Mouse (Mus musculus): ENCODE results near the gene Kcnv2. TPM values are rescaled to one million over a fixed set of nuclear protein-coding genes. Genes with fewer than 3 reads are reported as not detected.

Kcnv2 gene
- polyA plus RNA-seq (2015; fragmentation: Nextera tagmentation; extraction: Ambion mirVana) = 0.02 TPM in 1 of 2 replicates, not detected in the other

DNA sequence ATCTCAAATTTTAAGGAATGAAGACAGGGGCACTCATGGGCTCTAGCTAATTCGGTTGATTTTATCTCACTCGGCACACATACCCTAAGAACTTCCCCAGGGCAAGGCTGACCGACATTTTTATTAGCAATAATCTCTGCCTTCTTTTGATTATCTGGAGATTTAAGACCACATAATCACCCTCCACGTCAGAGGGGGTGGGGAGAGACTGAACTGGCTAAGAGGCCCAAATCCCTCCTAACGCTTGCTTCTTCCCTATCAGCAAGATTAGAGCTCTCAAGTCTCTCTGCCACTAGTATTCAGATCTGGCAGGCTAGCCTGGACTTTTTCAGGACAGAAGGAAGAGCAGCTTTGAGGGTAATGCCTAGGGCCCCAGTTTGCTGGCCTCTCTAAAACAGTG lies at the start of gene Kcnv2:
Gene Kcnv2, plus strand, starts transcription at position 308 of the 400 bp plus-strand sequence.
- Histone ChIP-seq H3K9me3 (replicated peaks) (no peaks in the 10 kb centered on the region), H3K27me3 (no peaks in the 10 kb centered on the region), H3K4me3 (replicated peaks) (no peak within 1 kb of the TSS), H3K4me1 (replicated peaks) (no peaks in the 10 kb centered on the region), H3K27ac (no peak within 1 kb of the TSS), H3K9ac (no peak within 1 kb of the TSS), H3K36me3 (no peaks in the 10 kb centered on the region), H3K4me2 (no peak within 1 kb of the TSS)
- no peak for ATAC-seq (ENCODE audit: low read depth)
- WGBS (ENCODE audit: insufficient replicate concordance) = 39% methylated on average over 5 of the region's 5 CpGs
- no peak for DNase-seq

DNA sequence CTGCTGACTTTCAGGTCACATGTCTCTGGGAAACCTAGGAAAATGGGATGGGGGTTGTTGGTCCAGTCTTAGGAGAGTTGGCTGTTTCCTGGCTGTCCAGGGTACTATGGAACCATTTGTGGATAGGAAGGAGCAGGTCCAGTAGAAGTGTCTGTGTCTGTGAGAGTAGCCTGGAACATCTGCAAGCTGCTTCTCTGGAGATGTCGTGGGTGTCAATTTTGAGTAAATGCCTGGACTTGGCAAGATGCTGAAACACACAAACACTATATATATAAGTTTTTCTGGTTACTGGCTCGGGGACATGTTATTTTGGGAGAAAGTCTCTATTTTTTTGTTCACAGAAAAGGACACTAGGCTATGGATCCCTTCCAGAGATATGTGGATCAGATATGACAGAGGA lies 49.0 kb upstream of the Kcnv2 start:
- no peaks in the 10 kb centered on the region for H3K36me3 ChIP-seq
- DNase-seq = no peak
- H3K27me3 ChIP-seq = no peaks in the 10 kb centered on the region
- no peaks in the 10 kb centered on the region for H3K4me1 ChIP-seq (replicated peaks)
- ATAC-seq (ENCODE audit: low read depth) = no peak
- WGBS (ENCODE audit: insufficient replicate concordance) = 48% methylated on average over 2 of the region's 2 CpGs
- H3K4me2 ChIP-seq = no peak overlapping the region
- no peak overlapping the region for H3K27ac ChIP-seq
- H3K9ac ChIP-seq = no peak overlapping the region
- no peak overlapping the region for H3K4me3 ChIP-seq (replicated peaks)
- no peaks in the 10 kb centered on the region for H3K9me3 ChIP-seq (replicated peaks)

DNA sequence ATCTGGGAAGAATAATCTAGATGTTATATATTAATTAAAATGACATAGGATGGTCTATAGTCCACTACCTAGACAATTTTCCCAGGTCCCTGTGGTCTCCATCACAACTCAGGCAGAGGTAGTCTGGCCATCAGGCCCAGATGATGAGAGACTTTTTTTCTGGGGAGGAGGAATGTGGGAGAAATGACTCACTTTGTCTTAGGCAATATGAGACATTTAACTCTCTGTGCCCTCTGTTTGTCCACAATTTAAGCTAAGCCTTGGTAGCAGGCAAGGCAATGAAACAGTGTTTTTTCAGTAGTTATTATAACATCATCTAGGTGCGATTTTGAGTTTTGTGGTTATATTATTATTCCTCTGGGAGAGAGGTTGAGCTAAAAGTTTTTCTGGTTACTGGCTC lies 48.0 kb upstream of the Kcnv2 start:
- no peak for ATAC-seq (ENCODE audit: low read depth)

DNA sequence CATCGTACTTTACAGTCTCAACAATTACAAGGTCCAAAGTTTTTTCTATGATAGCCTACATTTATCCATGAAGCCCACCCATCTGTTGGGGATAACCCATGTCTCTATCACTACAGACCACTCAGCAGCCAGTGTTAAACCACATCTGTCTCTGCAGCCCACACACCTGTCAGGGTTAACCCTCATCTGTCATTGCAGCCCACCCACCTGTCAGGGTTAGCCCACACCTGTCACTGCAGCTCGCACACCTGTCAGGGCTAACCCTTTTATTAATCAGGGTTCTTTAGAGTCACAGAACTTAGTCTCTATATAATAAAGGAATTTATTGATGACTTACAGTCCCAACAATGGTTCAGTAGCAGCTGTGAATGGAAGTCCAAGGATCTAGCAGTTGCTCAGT lies 43.2 kb upstream of the Kcnv2 start:
- no peak for ATAC-seq (ENCODE audit: low read depth)
- no peaks in the 10 kb centered on the region for H3K27me3 ChIP-seq
- no peak overlapping the region for H3K4me2 ChIP-seq
- H3K9me3 ChIP-seq (replicated peaks) = no peaks in the 10 kb centered on the region
- WGBS (ENCODE audit: insufficient replicate concordance) = 75% methylated on average over 2 of the region's 2 CpGs
- H3K4me3 ChIP-seq (replicated peaks) = no peak overlapping the region
- no peaks in the 10 kb centered on the region for H3K36me3 ChIP-seq
- no peak overlapping the region for H3K9ac ChIP-seq
- no peaks in the 10 kb centered on the region for H3K4me1 ChIP-seq (replicated peaks)
- no peak overlapping the region for H3K27ac ChIP-seq
- no peak for DNase-seq

More for the DNA sequence above, 48.0 kb upstream of the Kcnv2 start:
- Histone ChIP-seq H3K27me3 (no peaks in the 10 kb centered on the region), H3K36me3 (no peaks in the 10 kb centered on the region), H3K4me3 (replicated peaks) (no peak overlapping the region), H3K9me3 (replicated peaks) (no peaks in the 10 kb centered on the region), H3K4me1 (replicated peaks) (no peaks in the 10 kb centered on the region), H3K4me2 (no peak overlapping the region), H3K27ac (no peak overlapping the region), H3K9ac (no peak overlapping the region)
- no peak for DNase-seq
- 41% methylated on average over 1 of the region's 1 CpGs for WGBS (ENCODE audit: insufficient replicate concordance)

DNA sequence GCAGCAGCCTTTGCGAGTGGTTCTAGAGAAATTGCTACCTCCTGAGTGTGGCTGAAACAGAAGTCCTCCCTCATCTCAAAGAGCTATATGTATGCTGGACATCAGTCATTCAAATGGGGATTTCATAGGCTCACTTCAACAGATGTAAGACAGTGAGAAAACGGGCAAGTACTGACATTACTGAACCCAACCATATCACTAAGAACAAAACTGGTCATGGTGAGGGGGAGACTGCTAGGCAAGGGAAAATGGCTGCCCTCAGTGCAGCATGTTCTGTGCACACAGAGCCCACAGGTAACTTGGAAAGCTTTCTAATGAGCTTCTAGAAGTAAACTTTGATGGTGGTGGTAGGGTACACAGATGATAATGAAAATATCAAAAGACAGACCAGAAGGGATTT lies 12.3 kb upstream of the Kcnv2 start:
- H3K27me3 ChIP-seq = no peaks in the 10 kb centered on the region
- H3K4me2 ChIP-seq = no peak overlapping the region
- no peaks in the 10 kb centered on the region for H3K36me3 ChIP-seq
- H3K9me3 ChIP-seq (replicated peaks) = no peaks in the 10 kb centered on the region
- DNase-seq (no peak), ATAC-seq (ENCODE audit: low read depth) (no peak)
- 67% methylated on average over 2 of the region's 2 CpGs for WGBS (ENCODE audit: insufficient replicate concordance)
- no peak overlapping the region for H3K4me3 ChIP-seq (replicated peaks)
- 0 out of 2 replicates have a peak, but pooled peaks cover 2% of the 10 kb centered on the region for H3K4me1 ChIP-seq (replicated peaks)
- no peak overlapping the region for H3K27ac ChIP-seq
- no peak overlapping the region for H3K9ac ChIP-seq

DNA sequence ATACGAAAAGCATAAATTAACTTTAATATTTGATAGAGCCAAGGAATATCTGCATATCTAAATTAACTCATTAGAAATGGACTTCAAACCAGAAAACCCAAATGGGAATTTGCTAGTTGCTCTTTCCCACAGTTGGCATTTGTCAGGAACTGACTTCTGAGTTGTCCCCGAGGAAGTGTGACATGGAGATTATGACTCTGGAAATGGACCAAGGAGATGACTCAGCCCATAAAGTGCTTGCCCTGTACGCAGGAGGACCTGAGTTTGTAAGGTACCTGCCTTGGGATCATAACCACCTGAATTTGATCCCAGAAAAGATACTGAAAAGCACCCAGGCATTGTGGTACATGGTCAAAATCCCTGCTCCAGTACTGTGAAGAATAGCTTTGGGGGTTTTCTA lies 11.1 kb upstream of the Kcnv2 start:
- H3K27ac ChIP-seq = no peak overlapping the region
- DNase-seq = no peak
- 0 out of 2 replicates have a peak, but pooled peaks cover 2% of the 10 kb centered on the region for H3K4me1 ChIP-seq (replicated peaks)
- H3K36me3 ChIP-seq = no peaks in the 10 kb centered on the region
- no peak overlapping the region for H3K4me3 ChIP-seq (replicated peaks)
- no peak for ATAC-seq (ENCODE audit: low read depth)
- H3K9ac ChIP-seq = no peak overlapping the region
- H3K27me3 ChIP-seq = no peaks in the 10 kb centered on the region
- H3K4me2 ChIP-seq = no peak overlapping the region
- H3K9me3 ChIP-seq (replicated peaks) = no peaks in the 10 kb centered on the region
- WGBS (ENCODE audit: insufficient replicate concordance) = 67% methylated on average over 3 of the region's 3 CpGs

DNA sequence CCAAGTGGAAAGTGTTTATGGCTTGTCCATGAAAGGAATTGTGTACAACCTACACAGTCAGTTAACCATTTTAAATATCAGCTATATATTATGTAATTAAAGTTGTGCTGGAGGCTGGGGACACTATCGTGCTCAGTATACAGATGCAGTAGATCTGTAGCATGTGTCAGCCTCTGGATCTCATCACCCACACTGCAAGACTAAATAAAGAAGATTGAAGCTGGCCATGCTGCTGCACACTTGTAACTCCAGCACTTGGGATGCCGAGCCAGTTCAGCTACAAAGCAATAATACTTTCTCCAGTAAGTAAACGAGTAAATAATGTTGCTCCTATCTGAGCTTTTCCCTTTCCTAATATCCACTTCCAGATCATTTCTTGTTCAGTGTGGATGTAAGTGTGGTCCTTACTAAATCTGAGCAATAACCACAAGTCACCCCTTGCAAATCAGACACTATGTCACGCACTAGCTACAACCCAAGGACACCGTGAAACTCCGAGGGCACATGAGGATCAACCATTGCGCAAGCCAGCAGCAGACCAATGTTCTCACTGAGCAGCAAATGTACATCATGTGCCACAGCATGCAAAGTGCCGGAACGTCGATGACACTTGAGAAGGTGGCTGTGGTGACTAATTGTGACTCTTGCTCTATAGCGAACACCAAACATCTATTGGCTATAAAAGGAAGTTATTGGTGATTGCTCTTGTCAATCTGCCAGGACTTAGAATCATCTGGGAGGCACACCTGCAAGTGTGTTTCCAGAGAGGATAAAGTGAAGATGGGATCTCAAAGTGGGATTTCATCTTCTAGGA lies 9.9 kb upstream of the Kcnv2 start:
- H3K9me3 ChIP-seq (replicated peaks) = no peaks in the 10 kb centered on the region
- no peak overlapping the region for H3K4me3 ChIP-seq (replicated peaks)
- no peak for DNase-seq
- no peaks in the 10 kb centered on the region for H3K27me3 ChIP-seq
- no peak for ATAC-seq (ENCODE audit: low read depth)
- H3K36me3 ChIP-seq = no peaks in the 10 kb centered on the region
- H3K4me1 ChIP-seq (replicated peaks) = 0 out of 2 replicates have a peak, but pooled peaks cover 2% of the 10 kb centered on the region
- no peak overlapping the region for H3K27ac ChIP-seq
- H3K4me2 ChIP-seq = no peak overlapping the region
- H3K9ac ChIP-seq = no peak overlapping the region
- 65% methylated on average over 11 of the region's 11 CpGs for WGBS (ENCODE audit: insufficient replicate concordance)

DNA sequence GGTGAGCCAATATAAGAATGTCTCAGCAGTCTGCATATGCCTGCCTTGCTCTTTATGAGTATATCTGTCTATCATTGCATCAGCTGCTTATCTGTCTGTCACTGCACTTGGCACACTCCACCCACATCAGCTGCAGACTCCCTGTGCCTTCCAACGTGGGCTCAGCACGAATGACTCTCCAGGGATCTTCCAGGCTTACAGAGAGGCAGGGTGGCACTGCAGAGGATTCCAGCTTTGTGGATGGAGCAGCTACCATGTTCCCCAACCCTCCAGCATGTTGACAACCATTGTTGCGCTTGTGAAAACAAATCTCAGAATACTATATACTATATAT lies 9.3 kb upstream of the Kcnv2 start:
- Histone ChIP-seq H3K27me3 (no peaks in the 10 kb centered on the region), H3K36me3 (no peaks in the 10 kb centered on the region), H3K4me1 (replicated peaks) (0 out of 2 replicates have a peak, but pooled peaks cover 2% of the 10 kb centered on the region), H3K4me2 (no peak overlapping the region), H3K4me3 (replicated peaks) (no peak overlapping the region), H3K9me3 (replicated peaks) (no peaks in the 10 kb centered on the region), H3K9ac (no peak overlapping the region), H3K27ac (no peak overlapping the region)
- no peak for ATAC-seq (ENCODE audit: low read depth)
- DNase-seq = no peak
- WGBS (ENCODE audit: insufficient replicate concordance) = 43% methylated on average over 3 of the region's 3 CpGs

DNA sequence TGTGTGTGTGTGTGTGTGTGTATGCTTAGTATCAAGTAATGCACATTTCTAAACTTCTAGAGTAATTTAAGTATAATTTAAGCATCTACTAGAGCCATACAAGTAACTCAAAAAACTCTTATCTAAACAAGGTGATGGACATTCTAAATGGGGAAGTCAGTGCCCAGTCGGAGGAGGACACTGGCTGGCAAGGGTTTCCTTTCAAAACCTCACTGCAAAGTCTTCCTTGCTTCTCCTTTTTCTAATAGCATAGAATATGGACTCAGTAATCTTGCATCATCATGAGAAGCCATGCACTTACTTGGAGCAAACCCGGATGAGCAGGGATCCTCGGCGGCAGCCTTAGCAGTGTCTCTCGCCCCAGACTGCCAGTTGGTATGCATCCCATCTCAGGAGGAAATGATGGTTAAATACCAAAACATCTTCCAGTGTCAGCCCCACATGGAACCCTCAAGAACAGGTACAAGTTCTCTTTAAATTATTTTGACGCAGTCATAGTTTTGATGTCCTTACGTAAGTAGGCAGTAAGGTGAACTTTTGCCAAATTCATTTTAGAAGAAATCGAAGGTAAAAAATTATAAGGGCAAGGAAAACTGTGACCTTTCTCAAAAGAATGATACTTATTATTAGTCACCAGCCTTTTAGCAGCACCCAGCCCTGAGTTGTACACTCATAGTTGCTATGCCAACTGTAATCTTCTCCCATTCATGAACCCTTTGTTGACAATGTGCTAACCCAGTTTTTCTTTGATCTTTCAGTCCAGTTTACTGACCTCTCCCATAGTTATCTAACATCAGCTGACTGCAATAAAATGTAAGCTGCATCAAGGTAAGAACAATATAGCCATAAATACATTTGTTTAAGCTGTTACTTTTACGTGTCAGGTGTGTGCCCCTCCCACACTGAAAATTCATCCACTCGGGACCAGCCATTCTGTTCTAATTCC lies 5.8 kb upstream of the Kcnv2 start:
- Histone ChIP-seq H3K36me3 (no peaks in the 10 kb centered on the region), H3K4me2 (no peak overlapping the region), H3K27me3 (no peaks in the 10 kb centered on the region), H3K4me1 (replicated peaks) (0 out of 2 replicates have a peak, but pooled peaks cover 2% of the 10 kb centered on the region), H3K9ac (no peak overlapping the region), H3K4me3 (replicated peaks) (no peak overlapping the region), H3K27ac (no peak overlapping the region), H3K9me3 (replicated peaks) (no peaks in the 10 kb centered on the region)
- WGBS (ENCODE audit: insufficient replicate concordance) = 46% methylated on average over 10 of the region's 10 CpGs
- ATAC-seq (ENCODE audit: low read depth) = no peak
- DNase-seq = no peak

DNA sequence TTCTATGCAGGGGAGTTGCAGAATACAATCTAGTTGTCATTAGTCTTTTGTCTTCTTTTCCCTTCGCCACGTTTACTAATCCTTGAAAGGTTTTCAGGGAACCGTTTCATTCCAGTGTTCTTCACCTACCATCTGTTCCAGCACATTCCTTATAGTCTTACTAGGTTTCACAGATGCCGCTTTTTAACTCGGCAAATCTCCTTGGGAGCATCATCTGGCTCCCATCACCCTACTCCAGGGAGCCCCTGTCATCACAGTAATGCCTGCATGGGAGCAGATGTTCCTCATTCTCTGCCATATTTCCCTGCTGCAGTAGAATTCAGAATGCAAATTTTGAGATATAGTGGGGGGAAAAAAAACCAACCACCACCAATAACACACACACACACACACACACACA lies 5.1 kb upstream of the Kcnv2 start:
- no peak for ATAC-seq (ENCODE audit: low read depth)
- no peak overlapping the region for H3K27ac ChIP-seq
- DNase-seq = no peak
- H3K9ac ChIP-seq = no peak overlapping the region
- no peaks in the 10 kb centered on the region for H3K36me3 ChIP-seq
- H3K4me3 ChIP-seq (replicated peaks) = no peak overlapping the region
- no peaks in the 10 kb centered on the region for H3K27me3 ChIP-seq
- no peaks in the 10 kb centered on the region for H3K9me3 ChIP-seq (replicated peaks)
- H3K4me2 ChIP-seq = no peak overlapping the region
- 0 out of 2 replicates have a peak, but pooled peaks cover 2% of the 10 kb centered on the region for H3K4me1 ChIP-seq (replicated peaks)
- 71% methylated on average over 5 of the region's 5 CpGs for WGBS (ENCODE audit: insufficient replicate concordance)

DNA sequence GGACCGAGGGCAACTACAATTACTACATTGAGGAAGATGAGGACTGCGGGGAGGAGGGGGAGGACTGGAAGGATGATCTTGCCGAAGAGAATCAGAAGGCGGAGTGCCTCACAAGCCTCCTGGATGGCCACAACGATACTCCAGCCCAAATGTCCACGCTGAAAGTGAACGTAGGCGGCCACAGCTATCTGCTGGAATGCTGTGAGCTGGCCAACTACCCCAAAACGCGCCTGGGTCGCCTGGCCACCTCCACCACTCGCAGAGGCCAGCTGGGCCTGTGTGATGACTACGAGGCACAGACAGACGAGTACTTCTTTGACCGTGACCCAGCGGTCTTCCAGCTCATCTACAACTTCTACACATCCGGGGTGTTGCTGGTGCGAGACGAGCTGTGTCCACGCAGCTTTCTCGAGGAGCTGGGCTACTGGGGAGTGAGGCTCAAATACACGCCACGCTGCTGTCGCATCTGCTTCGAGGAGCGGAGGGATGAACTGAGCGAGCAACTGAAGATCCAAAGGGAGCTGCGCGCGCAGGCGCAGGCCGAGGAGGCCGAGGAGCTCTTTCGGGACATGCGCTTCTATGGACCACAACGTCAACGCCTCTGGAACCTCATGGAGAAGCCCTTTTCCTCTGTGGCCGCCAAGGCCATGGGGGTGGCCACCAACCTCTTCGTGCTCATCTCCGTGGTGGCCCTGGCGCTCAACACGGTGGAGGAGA lies 681 bp downstream of the Kcnv2 start:
- H3K36me3 ChIP-seq = no peaks in the 10 kb centered on the region
- no peak for DNase-seq
- no peak for ATAC-seq (ENCODE audit: low read depth)
- WGBS (ENCODE audit: insufficient replicate concordance) = 85% methylated on average over 42 of the region's 42 CpGs
- no peak overlapping the region for H3K27ac ChIP-seq
- H3K4me3 ChIP-seq (replicated peaks) = no peak overlapping the region
- H3K4me1 ChIP-seq (replicated peaks) = no peaks in the 10 kb centered on the region
- no peak overlapping the region for H3K9ac ChIP-seq
- no peaks in the 10 kb centered on the region for H3K27me3 ChIP-seq
- no peak overlapping the region for H3K4me2 ChIP-seq
- no peaks in the 10 kb centered on the region for H3K9me3 ChIP-seq (replicated peaks)
